Mouse (Mus musculus): ENCODE measurements around the gene Uqcrfs1.

DNA sequence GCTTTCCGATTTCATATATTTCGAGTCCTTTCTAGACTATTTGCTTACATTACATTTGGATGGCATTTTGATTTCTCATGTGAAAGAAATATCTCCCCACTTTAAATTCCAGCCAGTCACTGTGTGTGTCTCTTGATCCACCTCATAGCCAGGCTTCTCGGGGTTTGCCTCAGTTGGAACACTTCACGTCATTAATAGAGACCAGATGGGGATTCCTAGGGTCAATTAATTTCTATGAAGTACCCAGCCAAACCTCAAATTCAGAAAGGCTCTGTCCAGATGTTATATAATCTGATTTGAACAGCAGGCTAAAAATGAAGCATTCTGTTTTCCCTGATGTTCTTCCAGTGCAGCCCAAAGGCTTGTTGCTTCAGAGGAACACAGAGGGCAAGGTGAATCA lies 37.5 kb downstream of the Uqcrfs1 start:
- TF ChIP-seq CTCF (IDR thresholded peaks at IDR 0.05) = no peak
- TF ChIP-seq POLR2A (IDR thresholded peaks at IDR 0.05; ENCODE audit: insufficient read depth, low read depth, low read length) = no peak
